Mouse (Mus musculus): ENCODE measurements around the gene Aars.

DNA sequence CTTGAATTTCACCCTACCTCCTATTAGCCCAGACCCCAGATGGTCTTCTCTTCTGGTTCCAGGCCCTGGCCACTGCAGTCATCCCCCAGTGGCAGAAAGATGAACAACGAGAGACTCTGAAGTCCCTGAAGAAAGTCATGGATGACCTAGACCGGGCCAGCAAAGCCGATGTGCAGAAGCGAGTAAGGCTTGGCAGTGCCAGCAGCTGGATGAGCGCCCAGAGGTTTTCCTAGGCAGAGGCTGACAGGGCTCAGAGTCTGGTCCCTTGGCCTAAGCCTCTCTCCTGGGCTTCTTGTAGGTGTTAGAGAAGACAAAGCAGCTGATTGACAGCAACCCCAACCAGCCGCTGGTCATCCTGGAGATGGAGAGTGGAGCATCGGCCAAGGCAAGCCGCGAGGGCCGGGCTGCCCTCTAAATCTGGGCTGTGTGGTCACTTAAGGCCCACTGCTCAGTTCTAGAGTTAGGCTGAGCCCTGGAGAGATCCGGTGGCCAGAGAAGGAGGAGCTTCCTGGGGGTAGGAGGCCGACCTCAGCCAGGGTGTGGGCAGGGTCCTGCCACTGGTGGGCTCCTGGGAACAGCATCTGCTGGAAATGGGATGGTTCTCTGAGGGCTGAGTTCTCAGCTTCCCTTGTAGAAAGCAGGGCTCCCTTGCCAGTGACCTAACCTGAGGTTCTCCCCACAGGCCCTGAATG, 21.0 kb downstream of the Aars start:
- TF ChIP-seq POLR2A (IDR thresholded peaks at IDR 0.05; ENCODE audit: insufficient read depth, low read depth, low read length) (no peak), CTCF (IDR thresholded peaks at IDR 0.05; ENCODE audit: insufficient read depth, low read depth, low read length) (no peak)

Measured in olfactory bulb, adult 2 months (tissue).